Mouse (Mus musculus): Measurements from ENCODE around the gene Kcnd3.

Kcnd3 gene

DNA sequence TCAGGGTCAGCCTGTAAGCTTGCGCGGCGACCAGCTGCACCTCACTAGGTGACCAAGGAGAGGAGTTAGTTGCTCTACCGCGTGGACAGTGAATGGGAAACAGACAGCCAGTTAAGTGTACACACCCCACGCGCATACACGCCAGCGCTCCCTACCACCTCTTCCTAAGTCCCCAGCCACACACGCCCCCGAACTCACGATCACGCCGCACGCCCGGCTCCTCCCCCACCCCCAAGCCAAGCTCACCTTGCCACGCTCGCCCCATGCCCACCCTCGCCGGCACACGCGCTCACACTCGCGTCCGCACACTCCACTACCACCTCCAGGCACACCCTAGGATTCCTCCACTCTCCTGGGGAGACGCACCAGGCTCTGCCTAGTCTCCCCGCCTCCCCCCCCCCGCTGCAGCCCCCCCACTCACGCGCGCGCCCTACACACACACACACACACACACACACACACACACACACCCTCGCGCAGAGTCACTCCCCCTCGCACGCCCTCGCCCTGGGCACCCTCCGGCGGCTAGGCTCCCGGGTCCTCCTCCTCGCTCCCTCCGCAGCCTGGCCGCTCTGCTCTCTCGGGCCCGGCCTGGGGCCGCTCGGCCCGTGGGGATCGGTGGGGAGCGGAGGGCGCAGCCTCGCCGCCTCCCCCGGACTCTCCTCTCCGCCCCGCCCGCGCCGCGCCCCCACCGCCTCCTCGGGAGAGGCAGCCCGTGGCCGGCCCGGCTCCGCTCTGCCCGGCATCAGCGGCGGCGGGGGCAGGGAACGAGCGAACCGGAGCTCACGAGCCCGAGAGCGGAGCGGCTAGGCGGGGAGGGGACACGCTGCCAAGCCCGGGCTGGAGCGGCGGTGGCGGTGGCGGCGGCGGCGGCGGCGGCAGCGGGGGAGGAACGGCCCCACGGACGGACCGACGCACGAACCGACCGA, at the start of gene Kcnd3:
Gene Kcnd3 (plus strand): TSS at position 704 of the 929 bp plus-strand sequence.
- no peak for DNase-seq (ENCODE audit: low read depth)

DNA sequence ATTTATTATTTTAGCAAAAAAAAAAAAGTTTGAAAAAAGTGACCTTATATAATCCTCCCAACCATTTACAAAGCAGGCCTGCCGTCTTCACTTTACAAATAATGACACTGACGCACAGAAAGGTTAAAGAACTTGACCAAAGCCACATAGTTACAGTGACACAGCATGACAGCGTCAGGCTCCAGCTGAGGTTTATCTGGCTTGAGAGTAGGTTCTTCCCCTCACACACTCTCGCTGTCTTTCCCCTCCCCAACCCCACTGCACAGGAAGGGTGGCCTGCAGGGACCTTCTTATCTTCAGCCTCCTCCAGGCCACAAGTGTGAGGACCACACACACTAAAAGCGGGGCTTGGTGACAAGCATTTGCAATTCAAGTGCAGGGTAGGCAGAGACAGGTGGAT, 49.5 kb upstream of the Kcnd3 start:
- DNase-seq (ENCODE audit: low read depth), result no peak

DNA sequence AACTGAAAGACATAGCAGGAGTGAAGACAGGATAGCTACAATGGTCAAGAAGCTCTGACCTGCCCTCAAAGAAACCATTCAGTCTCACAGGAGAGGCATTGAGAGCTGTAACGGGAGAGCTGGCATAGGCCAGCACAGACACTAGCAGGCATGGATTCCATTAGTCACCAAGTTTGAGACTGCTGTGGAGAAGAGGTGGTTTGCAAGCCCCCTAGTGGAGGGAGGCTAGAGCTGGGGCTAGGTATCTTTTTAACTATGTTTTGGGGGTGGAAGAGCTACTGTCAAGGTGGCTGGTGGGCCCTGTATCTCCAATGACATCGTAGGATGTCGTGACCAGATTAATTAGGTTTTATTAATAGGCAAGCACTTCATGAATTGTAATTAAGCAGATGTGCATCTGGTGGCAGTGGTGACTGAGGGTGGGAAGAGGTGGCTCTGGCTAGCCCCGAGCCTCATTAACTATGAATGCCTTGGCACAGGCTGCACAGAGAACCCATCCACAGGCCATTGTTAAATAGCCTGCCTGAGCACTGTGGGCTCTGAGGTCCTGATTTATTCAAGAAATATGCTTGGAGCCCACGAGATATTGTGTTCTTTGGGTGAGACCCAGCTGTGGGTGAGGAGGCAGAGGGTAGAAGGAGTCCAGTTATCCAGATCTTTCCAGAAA, 48.6 kb upstream of the Kcnd3 start:
- no peak for DNase-seq (ENCODE audit: low read depth)

DNA sequence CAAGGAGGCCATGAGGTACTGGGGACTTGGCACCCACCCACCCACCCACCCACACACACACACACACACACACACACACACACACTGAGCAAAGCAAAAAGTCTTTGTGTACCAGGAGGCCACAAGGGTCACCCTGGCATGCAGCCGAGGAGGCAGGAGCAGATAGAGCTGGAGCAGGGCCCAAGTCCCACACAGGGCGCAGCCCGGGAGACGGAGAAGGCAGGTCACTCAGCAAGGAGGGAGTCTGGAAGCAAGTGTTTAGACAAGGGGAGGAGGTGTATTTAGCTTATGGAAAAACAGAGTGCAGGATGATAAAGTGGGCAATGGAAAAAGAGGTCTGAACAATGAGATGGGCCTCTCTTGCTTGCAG, 48.1 kb upstream of the Kcnd3 start:
- DNase-seq (ENCODE audit: low read depth), result no peak

DNA sequence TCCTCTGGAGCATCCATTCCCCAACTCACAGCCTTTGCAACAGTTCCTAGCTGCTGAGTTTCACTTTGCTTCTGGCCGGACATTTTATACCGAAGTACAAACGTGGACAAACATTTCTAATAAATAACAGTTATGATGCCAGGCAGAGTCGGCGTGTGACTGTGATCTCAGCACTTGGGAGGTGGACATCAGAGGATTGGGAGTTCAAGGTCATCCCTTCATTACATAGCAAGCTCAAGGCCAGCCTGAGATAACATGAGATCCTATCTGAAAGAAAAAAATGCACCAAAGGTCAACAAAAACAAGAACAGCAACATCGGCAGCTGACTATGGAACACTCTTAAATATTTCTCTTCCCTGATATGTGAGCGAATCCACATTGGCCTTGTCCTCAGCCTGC, 46.6 kb upstream of the Kcnd3 start:
- DNase-seq (ENCODE audit: low read depth), result no peak

DNA sequence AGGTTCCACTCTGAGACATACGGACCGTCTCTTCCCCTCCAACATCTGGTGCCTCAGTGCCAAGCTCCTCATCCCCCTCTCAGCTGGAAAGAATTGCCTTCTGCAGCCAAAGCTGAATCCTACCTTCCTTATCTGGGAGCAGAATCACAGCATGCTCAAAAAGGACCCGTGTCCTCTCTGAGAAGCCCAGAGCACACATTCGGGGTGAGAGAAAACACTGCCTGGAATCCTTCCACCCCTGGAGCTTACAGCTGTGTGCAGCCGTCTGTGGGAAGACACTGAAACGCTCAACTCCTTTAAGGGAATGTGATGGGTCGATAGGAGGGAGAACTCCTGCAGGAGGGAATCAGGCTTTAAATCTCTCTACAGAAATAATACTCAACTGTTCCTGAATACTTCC, 46.1 kb upstream of the Kcnd3 start:
- no peak for DNase-seq (ENCODE audit: low read depth)

DNA sequence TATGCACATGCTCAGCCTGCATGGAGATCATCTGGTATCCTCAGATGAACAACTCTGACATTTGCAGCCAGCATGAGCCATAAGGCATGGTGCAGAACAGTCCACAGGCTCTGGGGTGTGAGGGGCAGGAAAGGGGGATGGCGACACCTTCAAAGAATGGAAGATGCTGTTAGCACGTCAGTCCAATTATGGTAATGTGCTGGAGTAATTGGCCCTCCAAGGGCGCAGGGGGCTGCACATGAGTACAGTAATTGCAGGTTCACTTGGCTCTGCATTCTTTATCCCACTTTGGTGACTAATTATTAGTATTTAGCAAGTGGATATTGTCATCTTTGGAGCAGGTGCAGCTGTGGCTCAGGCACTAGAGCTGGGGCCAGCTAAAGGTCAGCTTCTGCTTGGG, 43.9 kb upstream of the Kcnd3 start:
- no peak for DNase-seq (ENCODE audit: low read depth)

DNA sequence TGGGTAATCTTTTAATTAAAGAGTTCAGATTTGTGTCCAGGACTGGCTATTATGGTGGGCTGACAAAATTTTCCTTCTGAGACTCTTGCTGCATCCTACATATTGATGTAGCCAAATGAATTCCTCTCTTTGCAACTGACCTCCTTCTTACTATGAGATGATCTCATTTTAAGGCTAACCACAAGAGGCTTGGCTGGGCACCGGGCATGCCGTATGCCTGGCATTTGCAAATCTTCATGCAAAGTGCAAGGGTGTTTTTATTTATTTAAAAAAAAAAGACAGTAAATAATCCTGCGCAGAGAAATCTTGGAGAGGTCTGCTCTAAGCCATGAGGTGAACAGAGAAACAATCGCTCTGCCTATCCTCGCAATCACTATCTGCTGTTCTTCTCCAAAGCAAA, 41.3 kb upstream of the Kcnd3 start:
- DNase-seq (ENCODE audit: low read depth), result no peak

DNA sequence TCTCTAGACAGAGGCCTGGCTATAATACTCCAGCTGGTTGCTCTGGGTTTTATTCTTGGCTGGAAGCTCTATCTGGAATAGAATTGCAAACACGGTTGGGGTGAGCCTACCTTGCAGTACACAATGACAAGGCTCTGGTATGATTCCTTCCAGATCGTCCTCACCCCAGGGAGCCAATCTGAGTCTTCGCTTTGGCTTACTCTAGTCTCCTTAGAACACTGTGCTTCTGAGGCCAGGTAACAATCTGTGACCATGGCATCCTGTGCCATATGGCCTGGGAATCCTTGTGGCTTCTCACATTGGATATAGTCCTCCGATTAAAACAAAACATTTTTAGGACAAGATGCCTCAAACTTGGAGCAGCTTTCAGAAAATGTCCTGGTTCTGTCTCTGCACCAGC, 40.4 kb upstream of the Kcnd3 start:
- DNase-seq (ENCODE audit: low read depth), result no peak

DNA sequence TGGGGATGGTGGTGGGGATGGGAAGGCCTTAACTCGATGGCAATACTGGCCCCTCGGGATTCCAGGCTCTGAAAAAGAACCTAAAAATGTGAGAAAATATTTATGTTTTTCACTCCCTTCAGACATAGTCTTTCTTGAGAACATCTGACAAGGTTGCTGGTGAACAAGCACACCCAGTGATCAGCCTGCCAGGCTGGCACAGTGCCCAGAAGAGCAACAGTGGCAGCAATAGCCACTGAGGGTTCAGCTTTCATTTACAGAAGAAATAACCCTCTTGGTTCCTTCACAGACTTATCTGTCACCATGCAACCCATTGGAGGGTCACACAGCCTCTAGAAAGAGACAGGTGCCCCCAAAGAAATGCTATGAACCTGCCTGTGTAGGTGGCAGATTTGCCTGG, 39.9 kb upstream of the Kcnd3 start:
- DNase-seq (ENCODE audit: low read depth), result no peak

DNA sequence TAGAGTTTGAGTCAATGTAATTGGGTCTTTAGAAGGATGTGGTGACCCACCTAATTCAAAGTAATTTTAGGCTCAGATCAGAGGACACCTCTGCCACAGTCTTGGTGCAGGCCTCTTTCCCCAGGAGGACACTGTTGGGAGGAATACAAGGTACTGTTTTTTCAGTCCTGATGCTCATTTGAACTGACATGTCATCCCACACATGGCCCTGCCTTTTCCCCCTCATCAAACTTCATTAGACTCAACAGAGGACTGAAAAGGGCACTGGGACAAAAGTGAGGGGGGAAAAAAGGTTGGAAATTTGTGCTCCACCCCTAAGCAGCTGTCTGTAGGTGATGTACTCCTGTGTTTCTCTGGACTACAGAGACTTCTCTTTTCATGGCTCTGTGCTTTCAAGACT, 39.4 kb upstream of the Kcnd3 start:
- DNase-seq (ENCODE audit: low read depth), result no peak

DNA sequence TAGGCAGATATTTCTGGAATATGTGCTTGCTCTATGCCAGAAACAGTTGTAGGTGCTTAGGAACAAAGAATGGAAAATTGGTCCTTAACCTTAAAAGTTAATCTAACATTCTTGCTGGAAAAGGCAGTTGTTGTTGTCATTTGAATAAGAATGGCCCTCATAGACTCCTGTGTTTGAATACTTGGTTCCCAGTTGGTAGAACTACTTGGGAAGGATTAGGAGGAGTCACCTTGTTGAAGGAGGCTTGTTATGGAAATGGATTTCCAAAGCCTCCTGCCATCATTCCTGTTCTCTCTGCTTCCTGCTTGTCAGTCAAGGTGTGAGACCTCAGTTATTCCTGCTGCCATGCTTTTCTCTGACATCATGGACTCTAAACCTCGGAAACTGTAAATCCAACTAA, 33.7 kb upstream of the Kcnd3 start:
- no peak for DNase-seq (ENCODE audit: low read depth)

DNA sequence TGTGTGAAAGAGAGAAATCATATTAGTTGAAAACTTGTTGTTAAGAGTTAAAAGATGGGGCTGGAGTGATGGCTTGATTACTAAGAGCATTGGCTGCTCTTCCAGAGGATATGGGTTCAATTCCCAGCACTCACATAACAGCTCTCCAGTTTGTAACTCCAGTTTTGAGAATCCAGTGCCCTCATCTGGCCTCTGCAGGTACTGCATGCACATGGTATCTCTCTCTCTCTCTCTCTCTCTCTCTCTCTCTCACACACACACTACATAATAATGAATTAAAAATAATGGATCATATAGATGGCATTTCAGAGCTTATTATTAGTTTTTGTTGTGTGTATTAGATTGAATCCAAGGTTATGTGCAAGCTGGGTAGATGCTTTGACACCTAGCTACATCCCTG, 29.7 kb upstream of the Kcnd3 start:
- DNase-seq (ENCODE audit: low read depth), result no peak

DNA sequence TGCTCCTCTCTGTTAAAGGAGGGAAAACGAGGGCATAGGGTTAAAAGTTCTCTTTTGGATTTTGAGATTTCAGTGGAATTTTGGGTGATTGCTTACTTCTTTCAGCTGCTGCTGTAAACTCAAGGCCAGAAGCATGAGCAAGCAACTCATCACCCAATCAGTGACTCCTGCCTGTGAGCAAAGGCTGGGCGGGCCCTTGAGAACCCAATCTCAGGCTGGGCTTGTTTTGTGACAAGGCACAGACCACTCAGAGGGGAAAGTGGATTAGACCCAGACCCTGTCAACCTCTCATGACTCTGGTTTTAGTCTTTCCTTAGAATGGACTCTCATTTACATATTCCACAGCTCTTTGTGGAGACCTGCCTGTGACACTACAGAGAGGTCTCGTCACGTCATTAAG, 28.7 kb upstream of the Kcnd3 start:
- no peak for DNase-seq (ENCODE audit: low read depth)

DNA sequence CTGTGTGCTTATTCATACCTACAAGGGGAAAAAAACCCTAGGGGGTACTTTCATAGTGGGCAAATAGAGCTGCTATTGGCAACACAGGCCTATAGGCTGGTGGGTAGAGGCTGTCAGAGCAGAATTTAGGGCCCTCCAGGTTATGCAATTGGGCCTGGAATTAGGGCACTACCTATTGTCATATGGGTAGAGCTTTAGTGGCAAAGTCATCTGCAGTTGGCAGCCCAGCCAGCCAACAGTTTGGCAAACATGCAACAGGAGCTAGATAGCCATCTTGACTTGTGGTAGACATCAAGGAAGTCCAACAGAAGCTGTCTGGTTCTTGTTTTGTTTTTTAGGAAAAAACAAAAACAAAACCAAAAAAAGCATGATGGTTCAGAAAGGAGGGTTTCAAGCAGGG, 23.5 kb upstream of the Kcnd3 start:
- DNase-seq (ENCODE audit: low read depth), result no peak

DNA sequence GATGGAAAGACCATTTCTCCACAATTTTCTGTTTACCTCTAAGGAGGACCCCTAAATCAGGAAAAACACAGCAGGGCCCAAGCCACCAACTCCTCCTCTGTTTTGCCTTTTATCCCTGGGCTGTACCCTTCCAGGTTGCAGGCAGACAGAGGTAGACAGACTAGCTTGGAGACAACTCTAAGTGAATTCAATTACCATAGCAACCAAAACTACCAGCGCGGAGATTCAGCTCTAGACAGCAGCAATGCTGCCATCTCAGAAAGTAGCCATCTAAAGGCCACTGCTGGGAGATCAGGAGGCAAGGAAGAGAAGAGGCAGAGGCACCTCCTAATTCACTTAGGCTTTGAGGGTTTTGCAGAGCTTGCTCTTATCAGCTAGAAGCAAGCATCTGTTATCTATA, 15.7 kb upstream of the Kcnd3 start:
- DNase-seq (ENCODE audit: low read depth), result no peak

DNA sequence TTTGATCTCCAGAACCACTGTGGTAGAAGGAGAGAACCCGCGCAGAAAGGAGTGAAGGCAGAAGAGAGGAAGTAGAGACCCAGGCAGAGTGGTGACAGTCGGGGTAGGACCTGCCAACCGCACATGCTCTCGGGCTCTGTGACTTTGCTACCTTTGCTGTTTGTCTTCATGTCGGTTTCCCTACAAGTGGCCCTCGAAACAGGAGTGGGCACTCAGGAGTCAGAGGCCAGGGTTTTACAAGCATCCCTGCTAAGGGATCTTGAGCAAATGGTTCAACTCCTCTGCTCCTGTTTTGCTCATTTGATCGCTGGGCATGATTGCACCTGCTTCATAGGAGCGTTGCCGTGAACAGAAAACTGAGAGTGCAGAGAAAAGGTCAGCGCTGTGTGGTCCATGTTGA, 15.2 kb upstream of the Kcnd3 start:
- no peak for DNase-seq (ENCODE audit: low read depth)

DNA sequence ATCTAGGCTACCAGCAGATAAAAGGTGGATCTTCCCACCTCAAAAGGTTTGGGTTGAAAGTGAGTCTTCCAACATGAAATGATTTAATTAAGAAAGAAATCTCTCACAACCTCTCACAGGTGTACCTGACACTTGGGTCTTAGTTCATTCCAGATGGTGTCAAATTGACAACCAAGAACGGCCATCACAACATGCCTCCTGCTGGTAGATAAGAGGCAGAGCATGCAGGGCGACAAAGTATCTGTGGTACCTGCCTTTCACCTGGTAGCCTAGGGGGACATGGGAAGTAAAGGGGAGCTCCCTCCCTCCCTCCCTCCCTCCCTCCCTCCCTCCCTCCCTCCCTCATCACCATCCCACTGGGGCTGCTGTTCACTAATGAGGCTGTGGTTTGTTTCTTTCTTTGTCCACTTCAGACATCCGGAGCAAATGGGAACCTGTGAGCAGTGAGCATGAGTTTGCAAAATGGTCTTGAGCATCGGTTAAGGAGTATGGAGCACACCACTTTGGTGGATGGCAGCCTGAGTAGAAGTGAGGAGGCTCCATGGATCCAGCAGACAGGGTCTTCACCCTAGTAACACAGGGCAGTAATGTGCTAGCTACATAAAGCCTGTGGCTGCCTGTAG, 11.1 kb upstream of the Kcnd3 start:
- DNase-seq (ENCODE audit: low read depth), result no peak

DNA sequence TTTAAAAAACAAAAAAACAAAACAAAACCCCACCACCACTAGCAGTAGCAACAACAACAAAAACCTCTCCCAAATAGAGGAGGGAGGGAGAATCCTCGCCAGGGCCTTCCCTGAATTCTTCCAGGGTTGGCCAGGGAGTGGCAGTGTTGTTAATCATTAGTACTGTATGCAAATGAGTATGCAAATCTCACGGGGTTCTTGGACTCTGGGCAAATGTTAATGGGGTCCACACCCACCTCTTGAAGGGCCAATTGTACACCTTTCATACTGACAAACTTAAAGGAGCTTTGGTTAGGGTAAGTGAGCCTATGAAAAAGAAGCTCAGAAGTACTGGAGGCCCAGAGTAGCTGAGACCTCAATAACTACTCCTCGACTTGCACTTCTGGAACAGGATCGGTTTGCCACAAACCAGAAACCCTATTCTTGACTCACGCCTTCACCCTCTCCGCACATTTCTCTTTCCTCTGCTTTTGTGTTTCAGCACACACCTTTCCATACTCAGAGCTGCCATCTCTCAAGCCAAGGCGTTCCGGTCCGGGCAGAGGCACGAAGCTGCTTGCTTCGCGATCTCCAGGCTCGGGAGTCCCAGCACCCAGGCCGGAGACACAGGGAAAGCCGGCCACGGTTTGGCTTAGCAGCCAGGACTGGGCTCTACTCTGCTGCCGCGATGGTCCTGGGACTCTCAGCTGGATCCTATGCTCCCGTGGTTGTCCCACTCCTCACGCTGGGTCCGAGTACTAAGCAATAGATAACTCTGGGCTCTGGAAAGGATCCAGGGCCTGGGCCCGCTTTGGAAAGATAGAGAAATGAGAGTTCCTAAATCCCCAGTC, 1.3 kb upstream of the Kcnd3 start:
- DNase-seq (ENCODE audit: low read depth), result no peak

DNA sequence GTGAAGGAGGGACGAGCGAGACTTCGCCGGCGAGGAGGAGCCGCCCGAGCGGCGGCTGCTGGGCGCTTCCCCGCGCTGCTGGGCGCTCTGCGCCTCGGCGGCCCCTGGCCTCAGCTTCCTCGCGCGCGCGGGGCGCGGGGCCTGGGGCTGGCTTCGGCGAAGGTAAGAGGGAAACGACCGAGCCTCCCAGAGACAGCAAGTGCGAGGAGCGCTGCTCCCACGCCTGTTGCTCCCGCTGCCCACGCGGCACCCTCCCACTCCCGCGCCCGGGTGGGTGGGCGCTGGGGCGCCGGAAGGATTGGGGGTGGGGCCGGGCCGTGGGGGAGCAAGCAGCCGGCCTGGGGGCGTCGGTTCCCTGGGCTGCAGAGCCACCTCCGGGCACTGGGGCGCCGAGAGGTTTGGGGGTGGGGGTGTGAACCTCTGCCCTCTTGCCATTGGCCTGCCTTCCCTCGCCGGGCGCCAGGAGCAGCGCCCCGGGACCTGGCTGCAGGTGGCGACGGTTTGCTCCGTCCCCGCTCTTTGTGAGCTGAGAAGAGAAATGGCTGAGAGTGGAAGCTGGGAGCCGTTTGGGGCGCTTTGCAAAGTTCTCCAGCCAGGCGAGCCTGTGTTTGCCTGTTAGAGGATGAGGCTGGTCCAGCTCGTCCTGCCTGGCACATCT, 555 bp downstream of the Kcnd3 start:
- DNase-seq (ENCODE audit: low read depth), result no peak

DNA sequence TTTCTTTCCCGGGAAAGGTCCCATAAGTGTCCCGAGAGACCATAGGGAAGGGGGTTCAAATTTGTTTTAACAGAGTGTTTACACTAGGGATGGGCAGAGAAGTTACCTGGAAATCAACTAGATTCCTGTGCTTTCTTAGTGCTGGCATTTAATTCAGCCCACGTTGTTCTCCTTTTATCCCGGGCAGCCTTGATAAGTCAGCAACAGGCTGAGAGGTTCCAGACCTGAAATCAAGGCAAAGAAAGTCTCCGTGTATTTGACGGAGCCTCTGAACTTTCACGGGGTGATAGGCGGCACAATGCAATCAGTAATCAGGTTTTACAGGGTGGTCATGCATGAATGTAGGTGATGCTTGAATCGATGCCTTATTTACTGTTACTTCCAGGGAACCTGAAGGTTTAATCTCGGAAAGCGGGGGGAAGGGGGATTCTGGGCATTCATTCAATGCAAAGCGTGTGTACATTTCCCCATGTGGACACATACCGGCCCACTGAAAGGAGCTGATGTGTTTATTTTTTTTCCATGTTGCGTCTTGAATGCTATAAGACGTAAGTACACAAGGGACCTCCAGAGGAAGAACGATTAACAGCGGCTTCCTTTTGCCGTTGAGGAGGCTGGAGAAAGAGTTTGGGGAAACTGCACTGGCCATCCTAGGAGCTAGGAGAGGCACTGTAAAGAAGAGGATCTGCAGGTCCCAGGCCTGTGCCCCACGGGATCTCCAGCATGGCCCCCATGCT, 1.3 kb downstream of the Kcnd3 start:
- no peak for DNase-seq (ENCODE audit: low read depth)

Data from naive thymus-derived CD4-positive, alpha-beta T cell, adult 2 months (primary cell).